Mouse (Mus musculus): ENCODE results near the gene Fam186b.

GRCm38 (mm10) chr15:99254477-99255005 is 41.1 kb downstream of the Fam186b start:
- TF ChIP-seq CTCF (IDR thresholded peaks at IDR 0.05; ENCODE audit: low read depth), result no peak
- TF ChIP-seq EP300 (IDR thresholded peaks at IDR 0.05; ENCODE audit: low read depth), result no peak
